Mouse (Mus musculus): ENCODE data around the gene Wdtc1. TPM values are rescaled to one million over a fixed set of nuclear protein-coding genes. Genes with fewer than 3 reads are reported as not detected.

Gene Wdtc1
- polyA plus RNA-seq, 1 experiment from 2014 or later, result 8.1 TPM

DNA sequence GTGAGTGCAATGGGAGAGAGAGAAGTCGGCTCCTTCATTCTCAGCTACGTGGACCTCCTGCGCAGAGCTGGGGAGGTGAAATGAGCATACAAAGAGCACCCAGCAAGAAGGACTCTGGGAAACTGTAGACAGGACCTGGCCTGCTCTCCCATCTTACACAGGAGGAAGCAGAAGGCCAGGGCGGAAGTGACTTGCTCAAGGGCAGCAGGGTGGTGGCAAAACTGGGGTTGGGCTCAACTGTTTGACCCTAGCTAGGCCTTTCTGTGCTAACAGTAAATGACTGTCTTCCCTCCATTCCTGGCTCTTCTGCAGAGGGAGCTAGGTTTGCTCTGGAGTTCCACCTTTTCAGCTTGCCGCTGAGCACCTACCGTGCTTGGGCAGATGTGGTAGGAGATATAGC, 37.3 kb upstream of the Wdtc1 start:
- H3K4me3 ChIP-seq (replicated peaks), result no peak overlapping the region
- no peak for ATAC-seq (ENCODE audit: insufficient read depth)
- no peaks in the 10 kb centered on the region for H3K27me3 ChIP-seq
- H3K27ac ChIP-seq (replicated peaks), result peak overlapping the region; percentile 76
- WGBS (ENCODE audit: insufficient replicate concordance), result 47% methylated on average over 6 of the region's 6 CpGs
- H3K4me1 ChIP-seq (replicated peaks), result peaks cover 62% of the 10 kb centered on the region
- peak overlapping the region; percentile 37 for H3K4me2 ChIP-seq
- peak overlapping the region; percentile 2; the same call in 1 of the 2 replicates for H3K9ac ChIP-seq
- H3K9me3 ChIP-seq (replicated peaks), result no peaks in the 10 kb centered on the region
- H3K36me3 ChIP-seq (replicated peaks), result peaks cover 9% of the 10 kb centered on the region; the same call in 1 of the 2 replicates

GRCm38 (mm10) chr4:133390042-133390441, 36.8 kb upstream of the Wdtc1 start:
- Histone ChIP-seq H3K36me3 (replicated peaks) (peaks cover 15% of the 10 kb centered on the region; the same call in 1 of the 2 replicates), H3K4me3 (replicated peaks) (no peak overlapping the region), H3K4me1 (replicated peaks) (peaks cover 57% of the 10 kb centered on the region), H3K4me2 (peak overlapping the region; percentile 37), H3K9me3 (replicated peaks) (no peaks in the 10 kb centered on the region), H3K27ac (replicated peaks) (peak overlapping the region; percentile 76), H3K27me3 (no peaks in the 10 kb centered on the region), H3K9ac (peak overlapping the region; percentile 4; the same call in 1 of the 2 replicates)
- ATAC-seq (ENCODE audit: insufficient read depth), result peak; percentile 95
- WGBS (ENCODE audit: insufficient replicate concordance), result 24% methylated on average over 2 of the region's 2 CpGs

DNA sequence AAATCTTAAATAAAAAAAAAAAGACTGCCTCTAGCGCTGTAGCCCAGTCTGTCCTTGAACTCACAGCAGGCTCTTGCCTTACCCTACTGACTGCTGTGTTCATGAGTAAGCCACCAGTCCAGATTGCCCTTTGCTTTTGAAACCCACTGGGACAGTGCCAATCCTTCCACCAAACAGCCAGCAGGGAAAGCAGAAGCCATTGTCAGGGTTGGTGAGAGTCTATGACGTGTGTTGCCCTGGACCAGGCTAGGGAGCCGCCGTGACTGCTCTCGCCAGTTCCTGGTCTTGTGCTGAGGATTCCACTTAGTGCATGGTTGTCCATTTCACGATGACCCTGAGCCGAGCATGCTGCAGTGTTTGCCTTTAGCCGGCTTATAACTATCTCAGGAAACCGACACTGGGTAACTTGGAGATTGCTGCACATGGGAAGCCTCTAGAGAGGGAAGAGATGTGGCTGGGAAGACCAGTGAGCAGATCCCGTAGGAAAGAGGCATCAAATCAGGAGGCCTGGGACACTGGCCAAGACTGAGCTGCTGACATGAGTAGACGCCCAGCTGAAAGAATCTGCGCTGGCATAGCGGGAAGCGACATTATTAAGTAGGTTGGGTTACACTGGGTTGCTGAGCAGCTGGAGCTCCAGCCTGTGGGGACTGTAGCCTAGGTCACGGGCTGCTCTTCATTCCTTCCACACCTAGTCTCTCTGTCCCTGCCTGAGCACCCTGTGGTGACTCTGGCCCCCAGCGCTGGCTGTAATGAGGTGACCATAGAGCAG, 35.7 kb upstream of the Wdtc1 start:
- H3K4me2 ChIP-seq, result no peak overlapping the region
- ATAC-seq (ENCODE audit: insufficient read depth), result no peak
- H3K27me3 ChIP-seq, result no peaks in the 10 kb centered on the region
- no peak overlapping the region for H3K4me3 ChIP-seq (replicated peaks)
- H3K36me3 ChIP-seq (replicated peaks), result peaks cover 24% of the 10 kb centered on the region; the same call in 1 of the 2 replicates
- peak overlapping the region; percentile 4; the same call in 1 of the 2 replicates for H3K9ac ChIP-seq
- H3K27ac ChIP-seq (replicated peaks), result peak overlapping the region; percentile 76
- H3K9me3 ChIP-seq (replicated peaks), result no peaks in the 10 kb centered on the region
- H3K4me1 ChIP-seq (replicated peaks), result peaks cover 46% of the 10 kb centered on the region
- WGBS (ENCODE audit: insufficient replicate concordance), result 78% methylated on average over 16 of the region's 16 CpGs

DNA sequence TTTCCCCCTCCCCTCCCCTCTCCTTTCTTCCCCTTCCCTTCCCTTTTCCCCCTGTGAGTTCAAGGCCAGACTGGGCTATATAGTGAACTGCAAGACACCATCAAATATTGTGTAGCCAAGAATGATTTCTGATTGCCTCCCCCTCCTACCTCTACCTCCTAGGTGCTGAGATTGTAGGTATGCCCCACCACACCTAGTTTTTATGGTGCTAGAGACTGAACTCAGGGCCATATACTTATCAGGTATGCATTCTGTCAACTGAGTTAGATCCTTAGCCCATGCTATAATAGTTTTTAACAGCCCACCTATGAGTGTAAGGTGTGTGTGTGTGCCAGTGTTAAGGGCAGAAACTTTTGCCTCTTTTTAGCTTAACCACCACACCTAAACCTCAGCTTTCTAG, 33.8 kb upstream of the Wdtc1 start:
- ATAC-seq (ENCODE audit: insufficient read depth), result no peak
- peaks cover 34% of the 10 kb centered on the region for H3K4me1 ChIP-seq (replicated peaks)

GRCm38 (mm10) chr4:133386061-133386797, 32.9 kb upstream of the Wdtc1 start:
- Histone ChIP-seq H3K27ac (replicated peaks) (no peak overlapping the region), H3K9ac (no peak overlapping the region), H3K36me3 (replicated peaks) (peaks cover 37% of the 10 kb centered on the region), H3K4me1 (replicated peaks) (peaks cover 30% of the 10 kb centered on the region), H3K4me2 (no peak overlapping the region), H3K4me3 (replicated peaks) (no peak overlapping the region), H3K9me3 (replicated peaks) (no peaks in the 10 kb centered on the region), H3K27me3 (no peaks in the 10 kb centered on the region)
- ATAC-seq (ENCODE audit: insufficient read depth), result no peak
- WGBS (ENCODE audit: insufficient replicate concordance), result 81% methylated on average over 7 of the region's 7 CpGs

More for the DNA sequence above, 33.8 kb upstream of the Wdtc1 start:
- Histone ChIP-seq H3K9me3 (replicated peaks) (no peaks in the 10 kb centered on the region), H3K27me3 (no peaks in the 10 kb centered on the region), H3K4me2 (no peak overlapping the region), H3K4me3 (replicated peaks) (no peak overlapping the region), H3K9ac (no peak overlapping the region), H3K27ac (replicated peaks) (no peak overlapping the region), H3K36me3 (replicated peaks) (peaks cover 31% of the 10 kb centered on the region)

- H3K27me3 ChIP-seq, result no peaks in the 10 kb centered on the region
- no peak overlapping the region for H3K27ac ChIP-seq (replicated peaks)
- no peak overlapping the region for H3K4me3 ChIP-seq (replicated peaks)
- H3K4me1 ChIP-seq (replicated peaks), result peaks cover 53% of the 10 kb centered on the region
- H3K36me3 ChIP-seq (replicated peaks), result peaks cover 42% of the 10 kb centered on the region
- ATAC-seq (ENCODE audit: insufficient read depth), result no peak
- no peaks in the 10 kb centered on the region for H3K9me3 ChIP-seq (replicated peaks)
- H3K4me2 ChIP-seq, result no peak overlapping the region
- WGBS (ENCODE audit: insufficient replicate concordance), result 72% methylated on average over 8 of the region's 8 CpGs
- H3K9ac ChIP-seq, result no peak overlapping the region
Measured at GRCm38 (mm10) chr4:133381141-133381540, 27.9 kb upstream of the Wdtc1 start.

DNA sequence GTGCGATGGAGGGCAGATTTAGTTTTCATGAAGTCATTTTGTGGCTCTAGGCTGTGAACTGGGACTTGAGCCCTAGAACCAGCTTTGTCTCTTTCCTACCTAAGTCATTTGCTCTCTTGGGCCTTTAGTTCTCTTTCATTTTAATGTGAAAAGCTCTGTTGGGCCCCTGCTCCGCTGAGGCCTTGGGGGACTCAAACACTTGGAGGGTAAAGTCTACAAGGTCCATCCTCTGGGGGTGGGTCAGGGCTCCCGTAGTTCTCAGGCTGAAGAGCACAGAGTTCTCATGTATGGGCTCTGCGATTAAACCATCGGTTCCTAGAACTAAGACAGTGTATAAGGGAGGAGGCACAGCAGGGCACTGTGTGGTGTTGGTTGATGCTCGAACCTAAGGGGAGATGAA, 27.3 kb upstream of the Wdtc1 start:
- Histone ChIP-seq H3K4me1 (replicated peaks) (peaks cover 59% of the 10 kb centered on the region), H3K36me3 (replicated peaks) (peaks cover 35% of the 10 kb centered on the region), H3K9ac (no peak overlapping the region), H3K27me3 (no peaks in the 10 kb centered on the region), H3K9me3 (replicated peaks) (no peaks in the 10 kb centered on the region), H3K4me2 (no peak overlapping the region), H3K27ac (replicated peaks) (no peak overlapping the region), H3K4me3 (replicated peaks) (no peak overlapping the region)
- 76% methylated on average over 6 of the region's 6 CpGs for WGBS (ENCODE audit: insufficient replicate concordance)
- no peak for ATAC-seq (ENCODE audit: insufficient read depth)

- Histone ChIP-seq H3K4me3 (replicated peaks) (no peak overlapping the region), H3K4me2 (peak overlapping the region; percentile 35), H3K9me3 (replicated peaks) (no peaks in the 10 kb centered on the region), H3K36me3 (replicated peaks) (peaks cover 31% of the 10 kb centered on the region), H3K27me3 (no peaks in the 10 kb centered on the region), H3K9ac (no peak overlapping the region), H3K4me1 (replicated peaks) (peaks cover 65% of the 10 kb centered on the region), H3K27ac (replicated peaks) (0 out of 2 replicates have a peak overlapping the region, but pooled peaks have one; percentile 25)
- ATAC-seq (ENCODE audit: insufficient read depth), result no peak
- 31% methylated on average over 3 of the region's 3 CpGs for WGBS (ENCODE audit: insufficient replicate concordance)
Measured at GRCm38 (mm10) chr4:133379861-133380260, 26.6 kb upstream of the Wdtc1 start.

DNA sequence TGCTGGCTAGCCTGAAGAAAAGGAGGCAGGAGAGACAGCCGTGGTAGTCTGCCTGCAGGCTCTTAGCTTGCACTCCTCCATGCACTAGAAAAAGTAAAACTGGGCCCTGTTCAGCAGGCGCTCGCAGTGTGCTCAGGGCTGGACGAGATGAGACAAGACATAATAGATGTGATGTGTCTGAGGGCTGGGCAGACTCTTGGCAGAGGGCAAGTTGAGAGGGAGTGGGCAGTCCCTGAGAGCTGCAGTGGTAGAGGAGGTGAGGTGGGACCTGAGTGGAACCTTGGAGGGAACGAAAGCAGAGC, 25.7 kb upstream of the Wdtc1 start:
- Histone ChIP-seq H3K27me3 (no peaks in the 10 kb centered on the region), H3K9ac (peak overlapping the region; percentile 25; the same call in 1 of the 2 replicates), H3K4me3 (replicated peaks) (no peak overlapping the region), H3K4me2 (peak overlapping the region; percentile 53), H3K4me1 (replicated peaks) (peaks cover 73% of the 10 kb centered on the region), H3K9me3 (replicated peaks) (no peaks in the 10 kb centered on the region), H3K36me3 (replicated peaks) (peaks cover 27% of the 10 kb centered on the region), H3K27ac (replicated peaks) (peak overlapping the region; percentile 82)
- no peak for ATAC-seq (ENCODE audit: insufficient read depth)
- WGBS (ENCODE audit: insufficient replicate concordance), result 52% methylated on average over 5 of the region's 5 CpGs

GRCm38 (mm10) chr4:133378236-133379045, 25.2 kb upstream of the Wdtc1 start:
- H3K36me3 ChIP-seq (replicated peaks), result peaks cover 27% of the 10 kb centered on the region
- no peaks in the 10 kb centered on the region for H3K9me3 ChIP-seq (replicated peaks)
- 0 out of 2 replicates have a peak overlapping the region, but pooled peaks have one; percentile 17 for H3K4me3 ChIP-seq (replicated peaks)
- H3K27ac ChIP-seq (replicated peaks), result peak overlapping the region; percentile 82
- no peaks in the 10 kb centered on the region for H3K27me3 ChIP-seq
- peak overlapping the region; percentile 25; the same call in 1 of the 2 replicates for H3K9ac ChIP-seq
- peak overlapping the region; percentile 53 for H3K4me2 ChIP-seq
- peak; percentile 84 for ATAC-seq (ENCODE audit: insufficient read depth)
- WGBS (ENCODE audit: insufficient replicate concordance), result 11% methylated on average over 13 of the region's 13 CpGs
- peaks cover 78% of the 10 kb centered on the region for H3K4me1 ChIP-seq (replicated peaks)

Measured in liver, embryonic 15.5 days (tissue).